ENCODE assay signal across 16 mouse cellular contexts in genomic region chr11:117252846-117253245, GRCm38 (mm10).
"Had no signal": no experiment of that assay in that cellular context is flagged by ENCODE, and none has a peak within 500 bp of the region (broad histone marks: within the 10 kb centered on the region; RNA-seq: fewer than 3 reads in every experiment).

No protein-coding gene starts in this region.

- H3K9me3 ChIP-seq: intestine, embryonic 15.5 days; kidney, embryonic 15.5 days; liver, embryonic 13.5 days; midbrain, embryonic 13.5 days; neural tube, embryonic 12.5 days; neural tube, embryonic 15.5 days had no signal

- H3K9ac ChIP-seq: intestine, embryonic 15.5 days; kidney, embryonic 15.5 days; liver, embryonic 13.5 days; midbrain, embryonic 13.5 days; neural tube, embryonic 12.5 days; neural tube, embryonic 15.5 days had no signal

- DNase-seq: kidney, adult 11 months; kidney, adult 8-10 months; kidney, postnatal 10 days; kidney, postnatal 36 days; layer of hippocampus, postnatal 36 days; liver, embryonic 13.5 days; lung, adult 2 months; lung, postnatal 14 days; thymus, adult 18-20 months; thymus, postnatal 4 days had no signal

- H3K4me3 ChIP-seq: intestine, embryonic 15.5 days; kidney, embryonic 15.5 days; liver, embryonic 13.5 days; midbrain, embryonic 13.5 days; neural tube, embryonic 12.5 days; neural tube, embryonic 15.5 days had no signal

- H3K36me3 ChIP-seq: intestine, embryonic 15.5 days; kidney, embryonic 15.5 days; midbrain, embryonic 13.5 days; neural tube, embryonic 12.5 days; neural tube, embryonic 15.5 days had no signal

- H3K4me2 ChIP-seq: intestine, embryonic 15.5 days; kidney, embryonic 15.5 days; liver, embryonic 13.5 days; midbrain, embryonic 13.5 days; neural tube, embryonic 12.5 days; neural tube, embryonic 15.5 days had no signal

- H3K27ac ChIP-seq: intestine, embryonic 15.5 days; liver, embryonic 13.5 days; macrophage; midbrain, embryonic 13.5 days; neural tube, embryonic 12.5 days; neural tube, embryonic 15.5 days had no signal

- H3K27me3 ChIP-seq: intestine, embryonic 15.5 days; kidney, embryonic 15.5 days; liver, embryonic 13.5 days; midbrain, embryonic 13.5 days; neural tube, embryonic 12.5 days; neural tube, embryonic 15.5 days had no signal
